Mouse (Mus musculus): ENCODE measurements at regions not wholly inside any gene's neighbourhood (a gene's known extent, or its start where the extent isn't known, plus 50 kb on each side); places are given as distances from the start of the nearest gene placed in this dataset.

DNA sequence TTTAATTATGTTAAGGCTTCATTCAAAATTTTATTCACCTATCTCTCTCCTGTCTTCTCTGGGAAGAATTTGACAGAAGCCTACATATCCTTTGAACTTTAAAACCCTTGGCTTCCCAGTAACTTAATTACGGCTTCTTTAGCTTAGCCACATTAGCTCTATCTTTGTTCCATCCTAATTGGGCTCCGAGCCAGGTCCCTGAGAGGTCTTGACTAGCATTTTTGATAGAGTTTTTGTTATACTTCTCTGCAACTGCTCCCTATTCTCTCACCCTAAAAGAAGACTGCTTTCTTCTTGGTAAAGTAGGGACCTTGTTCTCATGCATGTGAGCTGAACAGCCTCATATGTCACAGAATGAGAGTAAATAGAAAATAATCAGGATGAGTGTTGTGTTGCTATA is 115.1 kb upstream of the Nox3 start:
- no peaks in the 10 kb centered on the region for H3K79me2 ChIP-seq (replicated peaks; ENCODE audit: control insufficient read depth, extremely low read depth, insufficient read depth, poor library complexity, severe bottlenecking)
- TF ChIP-seq E2F4 (IDR thresholded peaks at IDR 0.05; ENCODE audit: insufficient replicate concordance, low read depth, low read length) (no peak), MYC (IDR thresholded peaks at IDR 0.05; ENCODE audit: low read depth, low read length) (no peak), TCF12 (IDR thresholded peaks at IDR 0.05; ENCODE audit: low read depth, low read length) (no peak)
- no peaks in the 10 kb centered on the region for H3K9me3 ChIP-seq (replicated peaks; ENCODE audit: low read length)
- no peak overlapping the region for H3K27ac ChIP-seq (ENCODE audit: insufficient read depth, low read depth)
- DNase-seq (ENCODE audit: extremely low read depth): no peak
- H3K36me3 ChIP-seq (replicated peaks in 1 of 2; ENCODE audit: control insufficient read depth in 1 of 2, insufficient read depth in 1 of 2, low read length in 1 of 2): no peaks in the 10 kb centered on the region
- dilution Hi-C loops (cut with MboI; ENCODE audit: extremely low pct_ligation_motif_present, extremely low pct_unique_long_range_greater_than_20kb, low sequenced_read_pairs) (no loop called here), in situ Hi-C loops (cut with MboI; ENCODE audit: low pct_ligation_motif_present, low pct_unique_long_range_greater_than_20kb, low sequenced_read_pairs) (no loop called here)
- no peaks in the 10 kb centered on the region for H3K4me1 ChIP-seq (ENCODE audit: control insufficient read depth in 1 of 2, insufficient read depth in 2 of 2)
- no peak overlapping the region for H3K9ac ChIP-seq (ENCODE audit: insufficient read depth, low read depth)
- no peak overlapping the region for H3K4me3 ChIP-seq (replicated peaks in 1 of 3; ENCODE audit: low read depth in 2 of 3, low read length in 2 of 3, poor library complexity in 1 of 3)
- H3K4me2 ChIP-seq (ENCODE audit: insufficient read depth, low read depth, poor library complexity, severe bottlenecking): no peak overlapping the region
- no peaks in the 10 kb centered on the region for H3K27me3 ChIP-seq (replicated peaks)

DNA sequence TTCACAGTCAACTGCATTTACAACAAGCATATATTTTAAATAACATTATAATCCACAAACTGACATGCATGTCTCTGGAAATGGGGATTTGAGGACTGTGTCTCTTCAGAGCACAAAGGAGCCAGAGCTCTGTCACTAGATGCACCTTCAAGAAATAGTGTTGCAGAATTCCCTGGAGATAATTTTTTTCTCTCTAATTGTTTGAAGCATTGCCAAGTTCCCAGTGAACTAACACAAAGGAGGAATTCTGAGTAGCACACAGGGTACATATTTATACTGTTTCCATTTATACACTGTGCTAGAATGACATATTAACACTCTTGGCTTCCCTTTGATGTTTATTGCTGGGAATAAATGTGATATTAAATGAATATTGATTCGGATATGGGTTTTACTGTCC is 107.4 kb upstream of the Nox3 start:
- dilution Hi-C loops (cut with MboI; ENCODE audit: extremely low pct_ligation_motif_present, extremely low pct_unique_long_range_greater_than_20kb, low sequenced_read_pairs): no loop called here

DNA sequence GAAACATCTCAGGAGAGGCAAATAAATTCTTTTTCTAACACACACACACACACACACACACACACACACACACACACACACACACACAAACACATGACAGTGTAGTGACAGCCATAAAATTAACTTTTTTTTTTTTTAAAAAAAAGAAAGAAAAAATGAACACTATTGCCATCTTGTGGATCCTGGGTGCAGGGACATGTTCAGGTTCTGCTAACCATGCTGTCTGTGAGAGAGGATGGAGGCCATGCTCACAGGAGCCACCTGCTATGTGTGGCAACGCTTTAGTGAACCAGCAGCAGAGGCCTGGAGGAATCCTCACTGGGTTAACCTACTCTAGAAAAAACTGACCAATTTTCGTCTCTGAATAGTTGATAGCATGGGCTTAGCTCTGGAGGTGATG is 96.5 kb upstream of the Nox3 start:
- Histone ChIP-seq H3K79me2 (replicated peaks; ENCODE audit: control insufficient read depth, extremely low read depth, insufficient read depth, poor library complexity, severe bottlenecking) (no peaks in the 10 kb centered on the region), H3K4me3 (replicated peaks in 1 of 3; ENCODE audit: low read depth in 2 of 3, low read length in 2 of 3, poor library complexity in 1 of 3) (no peak overlapping the region), H3K27ac (ENCODE audit: insufficient read depth, low read depth) (no peak overlapping the region), H3K36me3 (replicated peaks in 1 of 2; ENCODE audit: control insufficient read depth in 1 of 2, insufficient read depth in 1 of 2, low read length in 1 of 2) (no peaks in the 10 kb centered on the region), H3K27me3 (replicated peaks) (no peaks in the 10 kb centered on the region), H3K9me3 (replicated peaks; ENCODE audit: low read length) (no peaks in the 10 kb centered on the region), H3K4me2 (ENCODE audit: insufficient read depth, low read depth, poor library complexity, severe bottlenecking) (no peak overlapping the region), H3K4me1 (ENCODE audit: control insufficient read depth in 1 of 2, insufficient read depth in 2 of 2) (no peaks in the 10 kb centered on the region; a peak in 1 of 4 replicates), H3K9ac (ENCODE audit: insufficient read depth, low read depth) (no peak overlapping the region)
- TF ChIP-seq MYC (IDR thresholded peaks at IDR 0.05; ENCODE audit: low read depth, low read length) (no peak), SMC3 (IDR thresholded peaks at IDR 0.05; ENCODE audit: low read depth, low read length) (peak; percentile 65), TCF12 (IDR thresholded peaks at IDR 0.05; ENCODE audit: low read depth, low read length) (no peak), CTCF (conservative IDR thresholded peaks at IDR 0.05 in 1 of 2, IDR thresholded peaks at IDR 0.05 in 1 of 2; ENCODE audit: low read depth in 2 of 2, low read length in 2 of 2) (peak in 1 of 2 experiments; percentile 70; a peak in 2 of 4 replicates), ELF1 (IDR thresholded peaks at IDR 0.05; ENCODE audit: low read depth, low read length) (no peak), POLR2AphosphoS2 (IDR thresholded peaks at IDR 0.05; ENCODE audit: low read depth, low read length) (no peak), ZNF384 (IDR thresholded peaks at IDR 0.05; ENCODE audit: low read depth, low read length) (peak; percentile 98), TBP (conservative IDR thresholded peaks at IDR 0.05; ENCODE audit: low read depth, low read length) (no peak), RAD21 (IDR thresholded peaks at IDR 0.05; ENCODE audit: low read depth, low read length) (peak; percentile 49), MAX (IDR thresholded peaks at IDR 0.05; ENCODE audit: low read length) (no peak)
- dilution Hi-C loops (cut with MboI; ENCODE audit: extremely low pct_ligation_motif_present, extremely low pct_unique_long_range_greater_than_20kb, low sequenced_read_pairs) (no loop called here), in situ Hi-C loops (cut with MboI; ENCODE audit: low pct_ligation_motif_present, low pct_unique_long_range_greater_than_20kb, low sequenced_read_pairs) (loop anchor here (10.0 kb wide), 1 partner anchor 218 kb away; no protein-coding TSS in a partner anchor)
- DNase-seq (ENCODE audit: extremely low read depth): peak; percentile 43

More for the DNA sequence above, 107.4 kb upstream of the Nox3 start:
- no peak for TF ChIP-seq MAX (IDR thresholded peaks at IDR 0.05; ENCODE audit: low read length)
- TF ChIP-seq NELFE (IDR thresholded peaks at IDR 0.05; ENCODE audit: low read depth, low read length): no peak
- no peak for TF ChIP-seq IRF4 (IDR thresholded peaks at IDR 0.05; ENCODE audit: low read depth, low read length)
- no peak for TF ChIP-seq E2F4 (IDR thresholded peaks at IDR 0.05; ENCODE audit: insufficient replicate concordance, low read depth, low read length)
- TF ChIP-seq GABPA (IDR thresholded peaks at IDR 0.05; ENCODE audit: insufficient replicate concordance, low read depth, low read length): no peak
- Histone ChIP-seq H3K79me2 (replicated peaks; ENCODE audit: control insufficient read depth, extremely low read depth, insufficient read depth, poor library complexity, severe bottlenecking) (no peaks in the 10 kb centered on the region), H3K4me2 (ENCODE audit: insufficient read depth, low read depth, poor library complexity, severe bottlenecking) (no peak overlapping the region), H3K4me1 (ENCODE audit: control insufficient read depth in 1 of 2, insufficient read depth in 2 of 2) (no peaks in the 10 kb centered on the region), H3K9ac (ENCODE audit: insufficient read depth, low read depth) (no peak overlapping the region), H3K9me3 (replicated peaks; ENCODE audit: low read length) (no peaks in the 10 kb centered on the region), H3K27ac (ENCODE audit: insufficient read depth, low read depth) (no peak overlapping the region), H3K36me3 (replicated peaks in 1 of 2; ENCODE audit: control insufficient read depth in 1 of 2, insufficient read depth in 1 of 2, low read length in 1 of 2) (no peaks in the 10 kb centered on the region), H3K4me3 (replicated peaks in 1 of 3; ENCODE audit: low read depth in 2 of 3, low read length in 2 of 3, poor library complexity in 1 of 3) (no peak overlapping the region), H3K27me3 (replicated peaks) (no peaks in the 10 kb centered on the region)
- in situ Hi-C loops (cut with MboI; ENCODE audit: low pct_ligation_motif_present, low pct_unique_long_range_greater_than_20kb, low sequenced_read_pairs): no loop called here
- no peak for DNase-seq (ENCODE audit: extremely low read depth)

Data from CH12.LX (cell line).